Mouse (Mus musculus) naive thymus-derived CD4-positive, alpha-beta T cell, adult 5 months (primary cell): ENCODE measurements around the gene Wdr46. TPM values are rescaled to one million over a fixed set of nuclear protein-coding genes. Genes with fewer than 3 reads are reported as not detected.

Source experiments
- polyA plus RNA-seq: library from polyadenylated mRNA; unstranded; fragments of 100-300 nt; shearing (Covaris generic); gene quantifications from one replicate; pipeline ENCODE4 v1.2.1, GENCODE M21; 2017

The Wdr46 gene
- polyA plus RNA-seq, result 60.9 TPM

GRCm38 (mm10) chr17:33940206-33940805 lies at the start of gene Wdr46, which contains the start of gene Pfdn6:
Gene Wdr46 (plus strand): TSS chr17:33940660.
Gene Pfdn6 (minus strand): TSS chr17:33940343.

GRCm38 (mm10) chr17:33904835-33905234 lies 35.6 kb upstream of the Wdr46 start, which contains the start of gene Platr17:
Gene Platr17 (plus strand): TSS chr17:33905135.

GRCm38 (mm10) chr17:33909077-33909868 lies 31.2 kb upstream of the Wdr46 start, which contains the start of gene Daxx:
Gene Daxx (plus strand): TSS chr17:33909414.

GRCm38 (mm10) chr17:33915671-33916250 lies 24.7 kb upstream of the Wdr46 start, which contains the start of the genes Tapbp and Zbtb22:
Gene Tapbp (plus strand): TSS chr17:33915899.
Gene Zbtb22 (plus strand): TSS chr17:33915904.

GRCm38 (mm10) chr17:33929371-33930279 lies 10.8 kb upstream of the Wdr46 start, which contains the start of gene Rgl2:
Gene Rgl2 (plus strand): TSS chr17:33929543.

GRCm38 (mm10) chr17:33951021-33951946 lies 10.8 kb downstream of the Wdr46 start, which contains the start of gene B3galt4:
Gene B3galt4 (minus strand): TSS chr17:33951488.

GRCm38 (mm10) chr17:33955555-33956214 lies 15.2 kb downstream of the Wdr46 start, which contains the start of the genes Vps52 and Rps18:
Gene Vps52 (plus strand): TSS chr17:33955812.
Gene Rps18 (minus strand): TSS chr17:33956001.

Other genes with a start within 250 kb of the Wdr46 start
- 90.7 TPM for gene March2, start 222.0 kb upstream of the Wdr46 start, polyA plus RNA-seq
- gene Rab11b, start 180.1 kb upstream of the Wdr46 start, polyA plus RNA-seq, result 330 TPM
- gene Angptl4, start 158.8 kb upstream of the Wdr46 start, polyA plus RNA-seq, result 0.50 TPM
- 2.5 TPM for gene Kank3, start 130.1 kb upstream of the Wdr46 start, polyA plus RNA-seq
- 1,419 TPM for gene Rps28, start 116.1 kb upstream of the Wdr46 start, polyA plus RNA-seq
- gene Ndufa7, start 116.1 kb upstream of the Wdr46 start, polyA plus RNA-seq, result 194 TPM
- 13.0 TPM for gene Cd320, start 97.6 kb upstream of the Wdr46 start, polyA plus RNA-seq
- gene Gm7029, start 66.8 kb upstream of the Wdr46 start, polyA plus RNA-seq, result not detected
- gene Kifc1, start 50.0 kb upstream of the Wdr46 start, polyA plus RNA-seq, result 1.0 TPM
- 3.7 TPM for gene Platr17, start 35.5 kb upstream of the Wdr46 start, polyA plus RNA-seq
- gene Daxx, start 31.2 kb upstream of the Wdr46 start, polyA plus RNA-seq, result 105 TPM
- 322 TPM for gene Tapbp, start 24.8 kb upstream of the Wdr46 start, polyA plus RNA-seq
- 17.5 TPM for gene Zbtb22, start 24.8 kb upstream of the Wdr46 start, polyA plus RNA-seq
- gene Rgl2, start 11.1 kb upstream of the Wdr46 start, polyA plus RNA-seq, result 145 TPM
- 100 TPM for gene Pfdn6, start 317 bp upstream of the Wdr46 start, polyA plus RNA-seq
- 27.2 TPM for gene B3galt4, start 10.8 kb downstream of the Wdr46 start, polyA plus RNA-seq
- gene Vps52, start 15.2 kb downstream of the Wdr46 start, polyA plus RNA-seq, result 53.7 TPM
- 3,154 TPM for gene Rps18, start 15.3 kb downstream of the Wdr46 start, polyA plus RNA-seq
- 11,864 TPM for gene H2-K1, start 59.7 kb downstream of the Wdr46 start, polyA plus RNA-seq
- gene Ring1, start 84.0 kb downstream of the Wdr46 start, polyA plus RNA-seq, result 36.4 TPM
- 306 TPM for gene H2-Ke6, start 87.4 kb downstream of the Wdr46 start, polyA plus RNA-seq
- gene Slc39a7, start 91.0 kb downstream of the Wdr46 start, polyA plus RNA-seq, result 136 TPM
- gene Rxrb, start 91.2 kb downstream of the Wdr46 start, polyA plus RNA-seq, result 128 TPM
- 4.4 TPM for gene Col11a2, start 98.8 kb downstream of the Wdr46 start, polyA plus RNA-seq
- 5.4 TPM for gene H2-Oa, start 151.7 kb downstream of the Wdr46 start, polyA plus RNA-seq
- gene H2-DMa, start 178.9 kb downstream of the Wdr46 start, polyA plus RNA-seq, result 32.5 TPM
- 299 TPM for gene Brd2, start 182.0 kb downstream of the Wdr46 start, polyA plus RNA-seq
- gene H2-DMb2, start 202.6 kb downstream of the Wdr46 start, polyA plus RNA-seq, result 0.63 TPM
- 0.27 TPM for gene H2-DMb1, start 212.4 kb downstream of the Wdr46 start, polyA plus RNA-seq
- gene Tap1, start 246.9 kb downstream of the Wdr46 start, polyA plus RNA-seq, result 226 TPM
- 228 TPM for gene Psmb9, start 247.1 kb downstream of the Wdr46 start, polyA plus RNA-seq